Mouse (Mus musculus): Measurements from ENCODE around the gene Jak3.

- peak; percentile 53; the same call in 1 of the 2 replicates for TF ChIP-seq CTCF (IDR thresholded peaks at IDR 0.05; ENCODE audit: extremely low read depth, insufficient read length, insufficient replicate concordance, low read depth, low read length)
- TF ChIP-seq POLR2A (IDR thresholded peaks at IDR 0.05; ENCODE audit: low read depth, low read length): no peak
Measured at GRCm38 (mm10) chr8:71731652-71732230, 55.6 kb downstream of the Jak3 start.

Measured in small intestine, adult 2 months (tissue).